Mouse (Mus musculus): ENCODE measurements at regions not wholly inside any gene's neighbourhood (a gene's known extent, or its start where the extent isn't known, plus 50 kb on each side); places are given as distances from the start of the nearest gene placed in this dataset.
A peak's percentile ranks its signal among the peaks of the same experiment; 100 is the strongest.
"Not testable (repeated sequence)": the region's sequence is repeated elsewhere in the genome, so short reads cannot be mapped to it uniquely, and the experiment has no call there.

- DNase-seq: no peak
- intact Hi-C loops (cut with DNase I): no loop called here
Observed at GRCm38 (mm10) chr16:29903510-29903909, 160.7 kb upstream of the Hes1 start.

GRCm38 (mm10) chr16:29904183-29904775 lies 159.9 kb upstream of the Hes1 start:
- DNase-seq: no peak
- intact Hi-C loops (cut with DNase I): no loop called here

GRCm38 (mm10) chr16:29907331-29907730 lies 156.9 kb upstream of the Hes1 start:
- intact Hi-C loops (cut with DNase I): no loop called here
- DNase-seq: no peak

- intact Hi-C loops (cut with DNase I): no loop called here
- DNase-seq: no peak
Observed at GRCm38 (mm10) chr16:29908031-29908430, 156.2 kb upstream of the Hes1 start.

GRCm38 (mm10) chr16:29909923-29910465 lies 154.2 kb upstream of the Hes1 start:
- no peak for DNase-seq
- intact Hi-C loops (cut with DNase I): no loop called here

GRCm38 (mm10) chr16:29911164-29911571 lies 153.0 kb upstream of the Hes1 start:
- intact Hi-C loops (cut with DNase I): no loop called here
- DNase-seq: no peak

GRCm38 (mm10) chr16:29913357-29914010 lies 150.7 kb upstream of the Hes1 start:
- DNase-seq: no peak
- intact Hi-C loops (cut with DNase I): no loop called here

- peak; percentile 86 for DNase-seq
- intact Hi-C loops (cut with DNase I): no loop called here
Observed at GRCm38 (mm10) chr16:29915346-29915745, 148.8 kb upstream of the Hes1 start.

- intact Hi-C loops (cut with DNase I): no loop called here
Observed at GRCm38 (mm10) chr16:29917989-29918388, 146.2 kb upstream of the Hes1 start.

GRCm38 (mm10) chr16:29918396-29918795 lies 145.8 kb upstream of the Hes1 start:
- intact Hi-C loops (cut with DNase I): no loop called here
- DNase-seq: no peak

More at GRCm38 (mm10) chr16:29917989-29918388, 146.2 kb upstream of the Hes1 start:
- DNase-seq: no peak

- DNase-seq: no peak
- intact Hi-C loops (cut with DNase I): no loop called here
Observed at GRCm38 (mm10) chr16:29920940-29921339, 143.2 kb upstream of the Hes1 start.

GRCm38 (mm10) chr16:29921385-29921784 lies 142.8 kb upstream of the Hes1 start:
- intact Hi-C loops (cut with DNase I): no loop called here
- no peak for DNase-seq

GRCm38 (mm10) chr16:29927276-29927675 lies 136.9 kb upstream of the Hes1 start:
- DNase-seq; intact Hi-C loops (cut with DNase I): not testable (repeated sequence)

- intact Hi-C loops (cut with DNase I): no loop called here
- no peak for DNase-seq
Observed at GRCm38 (mm10) chr16:29928291-29928690, 135.9 kb upstream of the Hes1 start.

- intact Hi-C loops (cut with DNase I): no loop called here
- DNase-seq: no peak
Observed at GRCm38 (mm10) chr16:29931746-29932351, 132.3 kb upstream of the Hes1 start.

- intact Hi-C loops (cut with DNase I): no loop called here
- no peak for DNase-seq
Observed at GRCm38 (mm10) chr16:29934649-29935048, 129.5 kb upstream of the Hes1 start.

GRCm38 (mm10) chr16:29938700-29939099 lies 125.5 kb upstream of the Hes1 start:
- intact Hi-C loops (cut with DNase I): no loop called here

GRCm38 (mm10) chr16:29939331-29939850 lies 124.8 kb upstream of the Hes1 start:
- intact Hi-C loops (cut with DNase I): no loop called here
- no peak for DNase-seq

More at GRCm38 (mm10) chr16:29938700-29939099, 125.5 kb upstream of the Hes1 start:
- DNase-seq: no peak

GRCm38 (mm10) chr16:29939869-29940707 lies 124.1 kb upstream of the Hes1 start:
- DNase-seq: no peak
- intact Hi-C loops (cut with DNase I): no loop called here

- intact Hi-C loops (cut with DNase I): no loop called here
- DNase-seq: no peak
Observed at GRCm38 (mm10) chr16:29942111-29942510, 122.1 kb upstream of the Hes1 start.

Measured in left cerebral cortex, postnatal 4 days (tissue).